Mouse (Mus musculus) stomach, postnatal 0 days (tissue): ENCODE measurements around the gene Cpeb4.

Experiments
- CTCF ChIP-seq: IDR thresholded peaks from 2 replicates; pipeline ENCODE4 v1.5.1; 2016; ENCODE audit warnings: antibody characterized with exemption, low read depth, mild to moderate bottlenecking, moderate library complexity
- EP300 ChIP-seq: optimal IDR thresholded peaks from 2 replicates; pipeline ENCODE3; 2016; ENCODE audit warnings: antibody characterized with exemption

GRCm38 (mm10) chr11:31981830-31982229, 109.8 kb downstream of the Cpeb4 start:
- TF ChIP-seq CTCF (no peak), EP300 (no peak)
